Mouse (Mus musculus): ENCODE measurements around the gene Fam184a.

DNA sequence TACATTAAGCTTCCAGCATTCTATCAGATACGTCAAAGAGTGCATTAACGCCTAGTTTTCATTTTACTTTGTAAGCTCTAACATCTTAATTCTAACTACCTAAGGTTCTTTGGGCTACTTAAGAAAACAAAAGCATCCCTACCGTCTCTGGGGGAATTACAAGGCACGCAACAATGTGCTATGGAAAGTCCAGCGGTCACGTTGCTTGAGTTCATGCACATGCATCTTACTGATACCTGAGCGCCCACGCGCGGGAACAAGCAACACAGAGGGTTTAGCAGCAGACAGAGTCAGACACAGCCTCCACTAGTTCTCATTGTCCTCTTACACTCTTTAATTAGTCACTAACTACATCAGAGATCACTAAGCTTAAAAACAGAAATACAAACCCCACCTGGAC, 116.8 kb downstream of the Fam184a start:
- TF ChIP-seq EP300 (IDR thresholded peaks at IDR 0.05; ENCODE audit: low read depth) (no peak), CTCF (IDR thresholded peaks at IDR 0.05; ENCODE audit: low read depth) (no peak)
